Comparison of ENCODE assay signal across 8 mouse cellular contexts in the genomic region with DNA sequence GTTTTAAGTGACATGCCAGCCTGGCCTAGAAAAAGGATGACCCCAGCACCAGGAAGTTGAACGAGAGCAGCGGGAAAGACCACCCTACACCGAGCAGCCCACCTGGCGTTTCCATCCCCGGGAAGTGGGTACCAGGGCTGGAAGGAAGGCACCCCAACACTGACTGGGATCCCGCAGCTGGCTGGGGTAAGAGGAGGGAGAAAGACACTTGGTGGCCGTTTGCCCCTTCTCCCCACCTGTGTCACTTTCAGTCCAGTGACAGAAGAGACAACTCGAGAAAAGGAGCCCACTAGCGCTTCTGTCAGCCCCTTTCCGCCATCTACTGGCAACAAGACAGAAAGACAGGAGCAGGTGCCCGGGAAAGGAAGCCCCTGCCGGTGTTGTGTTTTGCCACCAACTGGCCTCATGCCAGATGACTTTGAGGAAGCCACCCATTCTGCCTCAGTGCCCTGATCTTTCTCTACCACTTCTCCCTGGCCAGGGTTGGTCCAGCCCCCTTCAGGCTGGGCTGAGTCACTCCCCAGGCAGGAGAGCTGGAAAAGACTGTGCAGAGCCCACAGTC. TPM values are rescaled to one million over a fixed set of nuclear protein-coding genes. Genes with fewer than 3 reads are reported as not detected.
DNase-seq lines count a peak whose midpoint lies in the region; ATAC-seq lines count a peak whose summit lies in the region.

Gene Rufy4, plus strand, starts transcription at position 551 of the 562 bp plus-strand sequence.

- peak within 1 kb of the TSS; percentile 78 for H3K4me2 ChIP-seq in hindbrain, embryonic 13.5 days

- peak within 1 kb of the TSS; percentile 49 for H3K4me3 ChIP-seq in hindbrain, embryonic 13.5 days

- ATAC-seq in hindbrain, embryonic 13.5 days (ENCODE audit: low FRiP score), result peak; percentile 45; the same call in 1 of the 2 replicates

- no peaks in the 10 kb centered on the region for H3K36me3 ChIP-seq in hindbrain, embryonic 13.5 days

- WGBS in hindbrain, embryonic 13.5 days, result under 1% methylated on average over 12 of the region's 12 CpGs

- peaks cover 46% of the 10 kb centered on the region for H3K27me3 ChIP-seq in hindbrain, embryonic 13.5 days

- no peak within 1 kb of the TSS for H3K27ac ChIP-seq in hindbrain, embryonic 13.5 days

- H3K9ac ChIP-seq in hindbrain, embryonic 13.5 days, result peak within 1 kb of the TSS; percentile 73

- H3K4me1 ChIP-seq in hindbrain, embryonic 13.5 days (replicated peaks), result peaks cover 32% of the 10 kb centered on the region

- H3K9me3 ChIP-seq in hindbrain, embryonic 13.5 days, result no peaks in the 10 kb centered on the region

- peak; percentile 86 for DNase-seq in Muller cell, postnatal 12 days (ENCODE audit: inconsistent ontology term)
- DNase-seq in cerebellum, adult 9-10 months, result peak; percentile 40
- peak; percentile 56 to 65 for DNase-seq in frontal cortex, postnatal 14 days (ENCODE audit: low spot score in 2 of 2)
- DNase-seq in layer of hippocampus, postnatal 14 days (ENCODE audit: low spot score in 2 of 2), result peak; percentile 64 to 77
- peak; percentile 81 for DNase-seq in lung, postnatal 14 days
- peak; percentile 65 for DNase-seq in ovary, postnatal 36 days (ENCODE audit: low spot score)
- DNase-seq in thymus, postnatal 14 days, result peak; percentile 85

RNA-seq across cellular contexts. Expression of gene Rufy4, which starts in this region (rescaled TPM):
- 0.57 and 0.60 TPM in 2 replicates for polyA plus RNA-seq in hindbrain, embryonic 13.5 days (2015; fragmentation: Nextera tagmentation; extraction: Ambion mirVana)
- total RNA-seq in layer of hippocampus, postnatal 14 days (2021), result under 1 TPM; 0.18 to 0.24 TPM

Comparison
In these comparisons a context has a peak if more than half of its experiments do, and no peak if none do; other contexts are left out.
1. Peak in ATAC-seq, H3K4me3 ChIP-seq, H3K9ac ChIP-seq and H3K4me2 ChIP-seq in hindbrain, embryonic 13.5 days; RNA of the gene not detected or under 1 TPM.
2. Peak in DNase-seq in layer of hippocampus, postnatal 14 days; RNA of the gene not detected or under 1 TPM.